Mouse (Mus musculus) hindbrain, embryonic 15.5 days (tissue): ENCODE data around the gene Atp6v0c. TPM values are rescaled to one million over a fixed set of nuclear protein-coding genes. Genes with fewer than 3 reads are reported as not detected.

Source experiments
- ATAC-seq: fragments of 200-750 bp; cut with Nextera tagmentation; 2 replicates; pipeline ENCODE4 v1.8.0; 2017; ENCODE audit warnings: low read depth, moderate number of reproducible peaks, moderate TSS enrichment; ENCODE audit not compliant: low FRiP score
- H3K27ac ChIP-seq: fragments of 300-500 bp; sonication (generic); replicated peaks from 2 replicates; pipeline ENCODE4 v1.5.1; 2015; ENCODE audit warnings: mild to moderate bottlenecking, inconsistent platforms
- H3K27me3 ChIP-seq: fragments of 300-500 bp; sonication (generic); 2 replicates; pipeline ENCODE4 v1.6.1; 2015; ENCODE audit warnings: control low read depth, inconsistent platforms
- H3K36me3 ChIP-seq: fragments of 300-500 bp; sonication (generic); 2 replicates; pipeline ENCODE4 v1.6.1; 2015; ENCODE audit warnings: control low read depth, inconsistent platforms
- H3K4me1 ChIP-seq: fragments of 300-500 bp; sonication (generic); replicated peaks from 2 replicates; pipeline ENCODE4 v1.6.1; 2015; ENCODE audit warnings: control low read depth, inconsistent platforms
- H3K4me2 ChIP-seq: fragments of 300-500 bp; sonication (generic); 2 replicates; pipeline ENCODE4 v1.6.1; 2015; ENCODE audit warnings: moderate library complexity, mild to moderate bottlenecking, inconsistent platforms
- H3K4me3 ChIP-seq: fragments of 300-500 bp; sonication (generic); 2 replicates; pipeline ENCODE4 v1.5.1; 2015; ENCODE audit warnings: mild to moderate bottlenecking, inconsistent platforms
- H3K9ac ChIP-seq: fragments of 300-500 bp; sonication (generic); 2 replicates; pipeline ENCODE4 v1.6.1; 2015; ENCODE audit warnings: inconsistent platforms
- H3K9me3 ChIP-seq: fragments of 300-500 bp; sonication (generic); 2 replicates; pipeline ENCODE4 v1.6.1; 2016; ENCODE audit warnings: control low read depth, inconsistent platforms
- WGBS: fragments of 180-500 bp; shearing (Covaris S2); methylation state at CpG from one replicate; pipeline ENCODE4 v1.1.7; 2015; 5-methylcytosine and 5-hydroxymethylcytosine counted together
- polyA plus RNA-seq: library from polyadenylated mRNA; unstranded; fragments of >200 nt; fragmentation: Nextera tagmentation; extraction: Ambion mirVana; gene quantifications from 2 replicates; pipeline ENCODE4 v1.2.1, GENCODE M21; 2015

Atp6v0c gene
- polyA plus RNA-seq, 1 experiment from 2014 or later: 1,520 TPM

GRCm38 (mm10) chr17:24167120-24167519 is 2.4 kb downstream of the Atp6v0c start:
- Histone ChIP-seq H3K4me3 (0 out of 2 replicates have a peak overlapping the region, but pooled peaks have one; percentile 98), H3K36me3 (peaks cover 13% of the 10 kb centered on the region; the same call in 1 of the 2 replicates), H3K27me3 (no peaks in the 10 kb centered on the region), H3K9ac (no peak overlapping the region; the same call in 1 of the 2 replicates), H3K4me1 (peaks cover 46% of the 10 kb centered on the region), H3K27ac (no peak overlapping the region), H3K4me2 (peak overlapping the region; percentile 77), H3K9me3 (no peaks in the 10 kb centered on the region)
- no peak for ATAC-seq
- WGBS: 90% methylated on average over 6 of the region's 6 CpGs

DNA sequence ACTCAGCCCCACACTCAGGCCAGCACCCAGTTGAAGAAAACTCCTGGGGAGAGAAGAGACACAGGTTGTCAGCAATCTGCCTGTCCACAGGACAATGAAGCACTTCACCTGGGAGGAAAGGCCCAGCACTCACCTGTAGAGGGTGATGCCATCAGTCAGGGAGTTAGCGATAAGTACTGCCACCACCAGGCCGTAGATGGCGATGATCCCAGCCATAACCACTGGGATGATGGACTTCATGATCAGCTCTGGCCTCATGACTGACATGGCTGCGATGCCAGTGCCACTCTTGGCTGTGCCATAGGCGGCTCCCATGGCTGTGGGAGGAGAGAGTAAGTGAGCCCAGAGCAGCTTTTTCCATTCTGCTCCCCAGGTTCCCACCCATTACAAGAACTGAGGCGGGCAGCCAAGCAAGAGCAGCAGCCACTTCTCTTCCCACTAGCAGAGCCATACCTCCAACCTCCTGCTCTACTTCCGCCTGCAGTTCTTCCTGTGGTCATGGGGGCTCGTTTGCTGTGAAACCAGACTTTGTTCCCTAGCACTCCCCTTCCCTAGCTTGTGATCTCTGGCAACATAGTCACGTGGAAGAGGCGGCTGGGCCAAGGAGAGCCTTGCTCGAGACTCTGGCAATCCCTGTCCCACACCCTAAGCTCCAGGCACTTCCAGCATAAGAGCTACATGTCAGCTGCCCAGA is 4.8 kb downstream of the Atp6v0c start:
- H3K4me1 ChIP-seq: peaks cover 43% of the 10 kb centered on the region
- H3K27ac ChIP-seq: no peak overlapping the region

DNA sequence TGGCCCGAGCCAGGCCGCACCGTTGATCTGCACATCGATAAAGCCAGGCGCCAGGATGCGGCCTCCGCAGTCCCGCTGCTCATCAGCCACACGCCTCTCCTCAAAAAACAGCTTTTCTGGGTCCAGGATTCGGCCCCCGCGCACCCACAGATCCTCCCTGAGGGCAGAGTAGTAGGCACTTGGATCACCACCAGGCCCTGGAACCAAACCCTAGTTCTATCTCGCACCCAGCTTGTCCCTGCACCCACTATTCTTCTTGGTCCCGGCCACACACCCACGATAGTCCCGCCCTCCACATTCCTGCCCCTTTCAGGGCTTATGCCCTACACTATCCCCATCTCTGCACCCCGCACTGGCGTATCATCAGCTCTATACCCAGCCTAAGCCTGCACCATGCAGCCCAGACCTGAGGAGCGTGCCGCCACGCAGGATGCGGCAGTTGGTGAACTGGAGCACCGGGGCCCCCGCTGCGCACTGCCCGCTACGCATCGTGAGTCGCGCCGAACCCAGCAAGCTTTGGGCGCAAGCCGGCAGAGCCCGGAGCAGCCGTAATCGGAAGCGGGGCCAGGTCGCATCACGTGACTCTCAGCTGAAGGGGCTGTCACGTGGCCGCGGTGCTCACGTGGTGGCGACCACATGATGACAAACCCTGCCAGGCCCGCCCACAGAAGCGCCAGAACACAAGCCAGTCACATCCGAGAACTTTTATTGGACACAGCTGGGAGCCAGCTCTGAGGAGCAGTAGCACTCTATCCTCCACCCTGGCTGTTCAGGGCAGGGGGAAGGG is 6.1 kb downstream of the Atp6v0c start, which contains the start of gene Amdhd2:
Gene Amdhd2, minus strand, starts transcription at position 591 of the 787 bp plus-strand sequence.
- peak within 1 kb of the TSS; percentile 83 for H3K27ac ChIP-seq
- H3K36me3 ChIP-seq: peaks cover 13% of the 10 kb centered on the region; the same call in 1 of the 2 replicates
- peak within 1 kb of the TSS; percentile 68 for H3K9ac ChIP-seq
- H3K9me3 ChIP-seq: no peaks in the 10 kb centered on the region
- H3K4me3 ChIP-seq: peak within 1 kb of the TSS; percentile 61
- ATAC-seq: peak; percentile 88
- H3K4me1 ChIP-seq: peaks cover 42% of the 10 kb centered on the region
- under 1% methylated on average over 47 of the region's 47 CpGs for WGBS
- H3K27me3 ChIP-seq: no peaks in the 10 kb centered on the region
- H3K4me2 ChIP-seq: peak within 1 kb of the TSS; percentile 97

More for the DNA sequence above, 4.8 kb downstream of the Atp6v0c start:
- H3K4me3 ChIP-seq: no peak overlapping the region
- no peak overlapping the region for H3K9ac ChIP-seq
- no peaks in the 10 kb centered on the region for H3K9me3 ChIP-seq
- no peak for ATAC-seq
- H3K36me3 ChIP-seq: peaks cover 13% of the 10 kb centered on the region; the same call in 1 of the 2 replicates
- H3K27me3 ChIP-seq: no peaks in the 10 kb centered on the region
- H3K4me2 ChIP-seq: no peak overlapping the region
- WGBS: 80% methylated on average over 11 of the region's 11 CpGs

- ATAC-seq: peak; percentile 24
- H3K9me3 ChIP-seq: no peaks in the 10 kb centered on the region
- H3K4me1 ChIP-seq: peaks cover 36% of the 10 kb centered on the region
- peak overlapping the region; percentile 97 for H3K4me2 ChIP-seq
- H3K4me3 ChIP-seq: peak overlapping the region; percentile 61
- no peaks in the 10 kb centered on the region for H3K27me3 ChIP-seq
- WGBS: 29% methylated on average over 17 of the region's 17 CpGs
- H3K9ac ChIP-seq: peak overlapping the region; percentile 68
- H3K27ac ChIP-seq: peak overlapping the region; percentile 83
- peaks cover 15% of the 10 kb centered on the region for H3K36me3 ChIP-seq
Measured at GRCm38 (mm10) chr17:24162584-24163175, 6.8 kb downstream of the Atp6v0c start.

GRCm38 (mm10) chr17:24161466-24161865 is 8.0 kb downstream of the Atp6v0c start:
- Histone ChIP-seq H3K9ac (no peak overlapping the region), H3K27me3 (no peaks in the 10 kb centered on the region), H3K4me2 (no peak overlapping the region), H3K4me3 (no peak overlapping the region), H3K27ac (no peak overlapping the region), H3K4me1 (peaks cover 23% of the 10 kb centered on the region), H3K9me3 (no peaks in the 10 kb centered on the region), H3K36me3 (peaks cover 11% of the 10 kb centered on the region)
- WGBS: 89% methylated on average over 5 of the region's 5 CpGs
- ATAC-seq: no peak

DNA sequence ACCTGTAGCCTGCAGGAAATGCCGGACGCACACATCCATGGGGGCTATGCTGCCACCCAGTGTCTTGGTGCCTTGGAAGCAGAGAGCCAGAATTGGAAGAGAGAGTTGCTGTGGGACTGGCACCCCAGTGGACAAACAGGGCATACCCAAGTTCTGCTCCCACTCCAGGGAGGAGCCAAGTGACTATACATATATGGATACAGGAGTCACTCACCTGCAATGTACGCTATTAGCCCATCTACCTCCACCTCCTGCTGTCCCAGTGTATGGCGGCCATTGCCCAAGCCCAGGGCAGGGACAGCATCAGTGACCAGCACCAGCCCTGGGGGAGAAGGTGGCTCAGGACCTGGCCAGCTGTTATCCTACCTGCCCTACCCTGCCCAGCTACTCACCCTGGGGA is 12.0 kb downstream of the Atp6v0c start:
- peaks cover 11% of the 10 kb centered on the region for H3K4me1 ChIP-seq

GRCm38 (mm10) chr17:24157121-24157520 is 12.4 kb downstream of the Atp6v0c start:
- ATAC-seq: no peak
- Histone ChIP-seq H3K27me3 (no peaks in the 10 kb centered on the region), H3K9ac (no peak overlapping the region)

More for the DNA sequence above, 12.0 kb downstream of the Atp6v0c start:
- Histone ChIP-seq H3K27ac (no peak overlapping the region), H3K9ac (no peak overlapping the region), H3K9me3 (no peaks in the 10 kb centered on the region), H3K36me3 (peaks cover 10% of the 10 kb centered on the region; the same call in 1 of the 2 replicates), H3K4me3 (no peak overlapping the region), H3K4me2 (no peak overlapping the region), H3K27me3 (no peaks in the 10 kb centered on the region)
- WGBS: 93% methylated on average over 4 of the region's 4 CpGs
- ATAC-seq: no peak

DNA sequence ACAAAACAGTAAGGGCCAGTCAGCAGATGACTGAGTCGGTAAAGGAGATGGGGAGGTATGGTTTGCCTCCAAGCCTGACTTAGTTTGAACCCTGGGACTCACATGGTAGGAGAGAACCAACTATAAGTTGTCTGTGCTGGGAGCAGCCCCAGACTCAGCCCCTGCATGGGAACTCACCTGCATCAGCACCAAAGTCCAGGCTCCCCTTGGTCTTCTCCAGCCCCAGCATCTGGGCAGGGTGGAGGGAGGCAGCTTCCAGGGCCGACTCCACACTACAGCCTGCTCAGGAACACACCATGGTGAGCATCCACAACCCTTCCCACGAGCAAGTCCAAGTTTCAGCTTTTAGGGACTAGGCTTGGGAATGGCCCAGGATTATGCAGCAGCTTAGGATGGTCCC is 13.1 kb downstream of the Atp6v0c start:
- H3K36me3 ChIP-seq: peaks cover 10% of the 10 kb centered on the region; the same call in 1 of the 2 replicates
- no peak for ATAC-seq
- no peaks in the 10 kb centered on the region for H3K27me3 ChIP-seq
- H3K9me3 ChIP-seq: no peaks in the 10 kb centered on the region
- no peak overlapping the region for H3K9ac ChIP-seq
- no peak overlapping the region for H3K4me2 ChIP-seq
- H3K27ac ChIP-seq: no peak overlapping the region
- H3K4me3 ChIP-seq: no peak overlapping the region
- WGBS: 81% methylated on average over 3 of the region's 3 CpGs
- peaks cover 9% of the 10 kb centered on the region for H3K4me1 ChIP-seq

More at GRCm38 (mm10) chr17:24157121-24157520, 12.4 kb downstream of the Atp6v0c start:
- H3K36me3 ChIP-seq: peaks cover 10% of the 10 kb centered on the region; the same call in 1 of the 2 replicates
- no peaks in the 10 kb centered on the region for H3K9me3 ChIP-seq
- no peak overlapping the region for H3K4me2 ChIP-seq
- peaks cover 11% of the 10 kb centered on the region for H3K4me1 ChIP-seq
- no peak overlapping the region for H3K27ac ChIP-seq
- no peak overlapping the region for H3K4me3 ChIP-seq
- 92% methylated on average over 6 of the region's 6 CpGs for whole genome bisulfite sequencing

DNA sequence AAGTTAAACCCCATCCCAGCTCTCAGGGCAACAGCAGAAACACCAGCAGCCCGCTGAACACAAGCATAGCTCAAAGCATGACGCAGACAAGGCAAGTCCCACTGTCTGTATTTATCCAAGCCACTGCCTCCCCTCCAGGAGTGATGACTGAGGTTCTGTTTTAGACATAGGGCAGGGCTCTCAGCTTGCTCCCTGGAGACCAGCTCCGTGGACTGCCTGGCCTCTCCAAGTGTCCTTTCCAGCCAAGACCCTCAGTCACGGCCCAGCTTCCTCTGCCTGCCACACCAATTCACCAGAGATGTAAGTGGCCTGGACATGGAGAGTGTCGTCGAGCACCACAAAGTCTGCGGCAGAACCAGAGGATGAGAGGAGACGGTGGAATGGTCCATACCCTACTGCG is 13.8 kb downstream of the Atp6v0c start:
- H3K27me3 ChIP-seq: no peaks in the 10 kb centered on the region
- H3K4me1 ChIP-seq: peaks cover 9% of the 10 kb centered on the region
- H3K27ac ChIP-seq: no peak overlapping the region
- H3K4me2 ChIP-seq: no peak overlapping the region
- H3K4me3 ChIP-seq: no peak overlapping the region
- 94% methylated on average over 9 of the region's 9 CpGs for WGBS
- H3K9me3 ChIP-seq: no peaks in the 10 kb centered on the region
- H3K36me3 ChIP-seq: peaks cover 10% of the 10 kb centered on the region; the same call in 1 of the 2 replicates
- no peak overlapping the region for H3K9ac ChIP-seq
- ATAC-seq: no peak

GRCm38 (mm10) chr17:24154463-24154862 is 15.0 kb downstream of the Atp6v0c start:
- Histone ChIP-seq H3K27me3 (no peaks in the 10 kb centered on the region), H3K4me1 (peaks cover 9% of the 10 kb centered on the region), H3K4me2 (no peak overlapping the region), H3K4me3 (no peak overlapping the region), H3K27ac (no peak overlapping the region), H3K9ac (no peak overlapping the region), H3K9me3 (no peaks in the 10 kb centered on the region), H3K36me3 (peaks cover 10% of the 10 kb centered on the region; the same call in 1 of the 2 replicates)
- 82% methylated on average over 3 of the region's 3 CpGs for WGBS
- no peak for ATAC-seq

GRCm38 (mm10) chr17:24151890-24152563 is 17.5 kb downstream of the Atp6v0c start:
- Histone ChIP-seq H3K4me1 (peaks cover 9% of the 10 kb centered on the region), H3K36me3 (peaks cover 4% of the 10 kb centered on the region; the same call in 1 of the 2 replicates), H3K27ac (no peak overlapping the region), H3K9ac (peak overlapping the region; percentile 2; the same call in 1 of the 2 replicates), H3K4me2 (peak overlapping the region; percentile 67), H3K27me3 (no peaks in the 10 kb centered on the region), H3K9me3 (no peaks in the 10 kb centered on the region), H3K4me3 (peak overlapping the region; percentile 33)
- WGBS: 2% methylated on average over 26 of the region's 26 CpGs
- ATAC-seq: peak; percentile 76; the same call in 1 of the 2 replicates
